25 mouse cellular contexts compared by ENCODE assay signal in the genomic region with DNA sequence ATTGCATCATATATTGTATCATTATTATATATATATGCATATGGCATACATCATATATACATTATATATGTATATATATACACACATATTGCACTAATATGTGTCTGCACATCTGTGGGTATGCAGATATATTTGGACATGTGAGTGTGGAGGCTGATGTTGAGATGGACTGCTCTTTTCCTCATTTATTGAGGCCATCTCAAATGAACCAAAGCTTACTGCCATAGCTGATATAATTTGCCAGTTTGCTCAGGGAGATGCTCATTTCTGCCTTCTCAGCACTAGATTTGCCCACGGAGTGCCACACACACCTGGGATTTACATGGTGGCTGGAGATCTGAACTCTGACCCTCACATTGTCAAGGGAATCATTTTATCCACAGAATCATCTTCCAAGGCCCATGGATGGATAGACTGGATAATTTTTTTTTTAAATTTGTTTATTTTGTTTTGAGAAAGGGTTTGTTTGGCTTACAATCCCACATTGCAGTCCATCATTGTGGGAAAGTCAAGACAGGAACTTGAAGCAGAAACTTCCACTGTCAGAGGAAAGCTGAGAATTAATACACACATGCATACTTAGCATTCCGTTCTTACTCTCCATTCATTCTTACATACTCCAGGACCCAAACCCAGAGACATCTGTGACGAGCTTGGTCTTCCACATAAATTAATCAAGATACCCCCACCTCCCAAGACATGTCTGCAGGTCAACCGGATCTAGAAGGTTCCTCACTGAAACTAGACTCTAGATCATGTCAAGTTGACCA.
"Had no signal": no experiment of that assay in that cellular context is flagged by ENCODE, and none has a peak within 500 bp of the region (broad histone marks: within the 10 kb centered on the region; RNA-seq: fewer than 3 reads in every experiment).

No protein-coding gene starts in this region.

- DNase-seq: gastrocnemius, postnatal 14 days; gastrocnemius, postnatal 36 days; heart, adult 11 months; heart, adult 2 months; heart, postnatal 10 days; heart, postnatal 4 days; kidney, adult 11 months; kidney, adult 2 months; kidney, postnatal 10 days; kidney, postnatal 25 days; kidney, postnatal 4 days; liver; liver, embryonic 13.5 days had no signal

- H3K4me3 ChIP-seq: heart, adult 2 months; heart, embryonic 10.5 days; heart, embryonic 12.5 days; hindbrain, embryonic 10.5 days; hindbrain, embryonic 12.5 days; layer of hippocampus, adult 2 months; left cerebral cortex, adult 2 months; limb, embryonic 10.5 days; limb, embryonic 12.5 days; liver, embryonic 13.5 days had no signal

- H3K27me3 ChIP-seq: heart, embryonic 12.5 days; hindbrain, embryonic 12.5 days; limb, embryonic 12.5 days; liver, embryonic 13.5 days had no signal

- H3K36me3 ChIP-seq: heart, embryonic 10.5 days; heart, embryonic 12.5 days; hindbrain, embryonic 10.5 days; hindbrain, embryonic 12.5 days; limb, embryonic 10.5 days; limb, embryonic 12.5 days; liver, embryonic 13.5 days had no signal

- H3K9me3 ChIP-seq: heart, embryonic 10.5 days; heart, embryonic 12.5 days; hindbrain, embryonic 10.5 days; hindbrain, embryonic 12.5 days; limb, embryonic 10.5 days; limb, embryonic 12.5 days; liver, embryonic 13.5 days had no signal

- H3K4me1 ChIP-seq: heart, embryonic 10.5 days; heart, embryonic 12.5 days; hindbrain, embryonic 12.5 days; limb, embryonic 10.5 days; limb, embryonic 12.5 days; liver, embryonic 13.5 days had no signal

- H3K27ac ChIP-seq: heart, adult 2 months; heart, embryonic 10.5 days; hindbrain, embryonic 10.5 days; hindbrain, embryonic 12.5 days; hindbrain, embryonic 14.5 days; layer of hippocampus, adult 2 months; left cerebral cortex, adult 2 months; limb, embryonic 10.5 days; limb, embryonic 12.5 days; liver, embryonic 13.5 days had no signal

- ATAC-seq: hindbrain, embryonic 16.5 days; intestine, embryonic 16.5 days had no signal

- H3K4me2 ChIP-seq: heart, embryonic 12.5 days; hindbrain, embryonic 12.5 days; hindbrain, embryonic 14.5 days; limb, embryonic 12.5 days; liver, embryonic 11.5 days; liver, embryonic 13.5 days had no signal

- H3K9ac ChIP-seq: heart, embryonic 12.5 days; hindbrain, embryonic 12.5 days; hindbrain, embryonic 14.5 days; limb, embryonic 12.5 days; liver, embryonic 13.5 days had no signal
